31 mouse cellular contexts compared by ENCODE assay signal in the genomic region with DNA sequence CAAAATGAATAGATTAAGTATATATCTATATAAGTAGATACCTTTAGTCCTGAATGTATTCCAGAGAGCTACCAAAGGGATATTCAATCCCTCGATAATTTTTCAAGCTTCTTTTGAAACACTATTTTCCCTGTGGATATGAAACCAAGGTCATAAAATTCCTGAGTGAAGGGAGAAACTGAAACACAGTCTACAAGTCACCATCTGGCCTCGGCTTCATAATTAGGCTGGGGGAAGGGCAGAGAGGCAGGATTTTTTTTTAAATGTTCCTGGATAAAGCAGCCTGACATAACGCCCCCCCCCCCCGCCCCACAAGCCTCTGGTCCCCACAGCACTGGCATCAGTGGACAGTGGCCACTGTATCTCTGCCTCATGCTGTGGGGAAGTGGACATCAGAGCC.
DNase-seq lines count a peak whose midpoint lies in the region; ATAC-seq and TF ChIP-seq lines count a peak whose summit lies in the region.
"Had no signal": no experiment of that assay in that cellular context is flagged by ENCODE, and none has a peak within 500 bp of the region (broad histone marks: within the 10 kb centered on the region; RNA-seq: fewer than 3 reads in every experiment).

No protein-coding gene starts in this region.

- no peaks in the 10 kb centered on the region for H3K9me3 ChIP-seq in CH12.LX (replicated peaks; ENCODE audit: low read length)
- H3K9me3 ChIP-seq in liver, embryonic 12.5 days (replicated peaks): no peaks in the 10 kb centered on the region
- H3K9me3 ChIP-seq: embryonic facial prominence, embryonic 12.5 days; forebrain, embryonic 10.5 days; forebrain, embryonic 15.5 days; hindbrain, embryonic 10.5 days; hindbrain, embryonic 15.5 days; lung, embryonic 15.5 days; neural tube, embryonic 12.5 days had no signal

- no peak for TF ChIP-seq POLR2A in CH12.LX (IDR thresholded peaks at IDR 0.05; ENCODE audit: low read depth, low read length)
- TF ChIP-seq POLR2A in myocyte (IDR thresholded peaks at IDR 0.05; ENCODE audit: insufficient read length, low read depth): no peak
- TF ChIP-seq POLR2A in cerebellum, adult 2 months (IDR thresholded peaks at IDR 0.05; ENCODE audit: borderline replicate concordance, insufficient read depth, low read length): no peak

- H3K79me2 ChIP-seq in CH12.LX (replicated peaks; ENCODE audit: control insufficient read depth, extremely low read depth, insufficient read depth, poor library complexity, severe bottlenecking): no peaks in the 10 kb centered on the region
- H3K79me2 ChIP-seq in myocyte (ENCODE audit: control insufficient read depth, insufficient read depth): no peaks in the 10 kb centered on the region

- H3K4me1 ChIP-seq in CH12.LX (ENCODE audit: control insufficient read depth in 1 of 2, insufficient read depth in 2 of 2): peaks cover 3 to 62% of the 10 kb centered on the region in 2 experiments; a peak in 3 of 4 replicates
- H3K4me1 ChIP-seq in liver, embryonic 12.5 days: no peaks in the 10 kb centered on the region
- H3K4me1 ChIP-seq in cerebellum, adult 2 months (ENCODE audit: control insufficient read depth, insufficient read depth, low read length): no peaks in the 10 kb centered on the region
- H3K4me1 ChIP-seq: forebrain, embryonic 15.5 days; hindbrain, embryonic 15.5 days; lung, embryonic 15.5 days; neural tube, embryonic 12.5 days had no signal

- H3K27me3 ChIP-seq in CH12.LX (replicated peaks): no peaks in the 10 kb centered on the region
- no peaks in the 10 kb centered on the region for H3K27me3 ChIP-seq in myocyte (ENCODE audit: control insufficient read depth, insufficient read depth, insufficient read length)
- H3K27me3 ChIP-seq in liver, embryonic 12.5 days (replicated peaks): no peaks in the 10 kb centered on the region
- H3K27me3 ChIP-seq in cerebellum, adult 2 months (ENCODE audit: control insufficient read depth, insufficient read depth, low read length): no peaks in the 10 kb centered on the region; the same call in 1 of the 2 replicates
- H3K27me3 ChIP-seq: embryonic facial prominence, embryonic 12.5 days; forebrain, embryonic 15.5 days; hindbrain, embryonic 15.5 days; lung, embryonic 15.5 days; neural tube, embryonic 12.5 days had no signal

- dilution Hi-C loops in CH12.LX (cut with MboI; ENCODE audit: extremely low pct_ligation_motif_present, extremely low pct_unique_long_range_greater_than_20kb, low sequenced_read_pairs): no loop called here

- 45% methylated on average over 4 of the region's 4 CpGs for WGBS in liver, embryonic 12.5 days (ENCODE audit: insufficient replicate concordance)
- 30% methylated on average over 4 of the region's 4 CpGs for WGBS in cerebellum, adult 2 months

- H3K4me2 ChIP-seq in CH12.LX (ENCODE audit: insufficient read depth, low read depth, poor library complexity, severe bottlenecking): peak overlapping the region; percentile 57
- H3K4me2 ChIP-seq in myocyte (ENCODE audit: low read depth): peak overlapping the region; percentile 53
- no peak overlapping the region for H3K4me2 ChIP-seq in liver, embryonic 12.5 days
- H3K4me2 ChIP-seq: embryonic facial prominence, embryonic 12.5 days; forebrain, embryonic 15.5 days; hindbrain, embryonic 15.5 days; lung, embryonic 15.5 days; midbrain, embryonic 11.5 days; neural tube, embryonic 12.5 days had no signal

- H3K9ac ChIP-seq in CH12.LX (ENCODE audit: insufficient read depth, low read depth): no peak overlapping the region
- no peak overlapping the region for H3K9ac ChIP-seq in liver, embryonic 12.5 days
- H3K9ac ChIP-seq: embryonic facial prominence, embryonic 12.5 days; forebrain, embryonic 15.5 days; hindbrain, embryonic 15.5 days; lung, embryonic 15.5 days; neural tube, embryonic 12.5 days had no signal

- no peak overlapping the region for H3ac ChIP-seq in myocyte (ENCODE audit: control insufficient read depth, insufficient read length)

- no peak for DNase-seq in frontal cortex, postnatal 10 days (ENCODE audit: low spot score in 2 of 2)
- DNase-seq in CH12.LX (ENCODE audit: extremely low read depth): no peak
- peak; percentile 40 for DNase-seq in forelimb bud, embryonic 11.5 days (ENCODE audit: low read depth, low spot score)
- DNase-seq in cerebellum, adult 2 months: no peak
- DNase-seq: cerebellum, adult 9-10 months; cerebellum, postnatal 36 days; gastrocnemius, postnatal 10 days; heart, postnatal 14 days; kidney, adult 18-20 months; kidney, postnatal 14 days; lung, postnatal 36 days; right cerebral cortex, postnatal 4 days; thymus, adult 18-20 months; thymus, postnatal 25 days had no signal

- no peak for TF ChIP-seq RAD21 in CH12.LX (IDR thresholded peaks at IDR 0.05; ENCODE audit: low read depth, low read length)

- H3K36me3 ChIP-seq in CH12.LX (replicated peaks in 1 of 2; ENCODE audit: control insufficient read depth in 1 of 2, insufficient read depth in 1 of 2, low read length in 1 of 2) (no peaks in the 10 kb centered on the region), myocyte (ENCODE audit: control insufficient read depth, insufficient read depth) (no peaks in the 10 kb centered on the region)
- no peaks in the 10 kb centered on the region for H3K36me3 ChIP-seq in liver, embryonic 12.5 days
- H3K36me3 ChIP-seq: embryonic facial prominence, embryonic 12.5 days; forebrain, embryonic 10.5 days; forebrain, embryonic 15.5 days; hindbrain, embryonic 10.5 days; hindbrain, embryonic 15.5 days; lung, embryonic 15.5 days; neural tube, embryonic 12.5 days had no signal

- no peak for TF ChIP-seq EP300 in CH12.LX (IDR thresholded peaks at IDR 0.05; ENCODE audit: low read length)

- in situ Hi-C loops in CH12.LX (cut with MboI; ENCODE audit: low pct_ligation_motif_present, low pct_unique_long_range_greater_than_20kb, low sequenced_read_pairs): no loop called here

- 0 out of 2 replicates have a peak, but pooled peaks have one; percentile 16 for ATAC-seq in frontal cortex, adult (ENCODE audit: low TSS enrichment)
- ATAC-seq in liver, embryonic 12.5 days: no peak
- ATAC-seq: CD4-positive, CD25-positive, alpha-beta regulatory T cell, adult 4 months; forebrain, embryonic 15.5 days; inflammation-experienced regulatory T-cells, adult 6 months; midbrain, embryonic 16.5 days had no signal

- no peak for TF ChIP-seq CTCF in CH12.LX (conservative IDR thresholded peaks at IDR 0.05 in 1 of 2, IDR thresholded peaks at IDR 0.05 in 1 of 2; ENCODE audit: low read depth in 2 of 2, low read length in 2 of 2)
- TF ChIP-seq CTCF in cerebellum, adult 2 months (IDR thresholded peaks at IDR 0.05; ENCODE audit: borderline replicate concordance, insufficient read depth, low read depth, low read length): no peak

- H3K4me3 ChIP-seq in CH12.LX (replicated peaks in 1 of 3; ENCODE audit: low read depth in 2 of 3, low read length in 2 of 3, poor library complexity in 1 of 3) (no peak overlapping the region), myocyte (no peak overlapping the region)
- no peak overlapping the region for H3K4me3 ChIP-seq in liver, embryonic 12.5 days
- no peak overlapping the region for H3K4me3 ChIP-seq in cerebellum, adult 2 months (replicated peaks; ENCODE audit: insufficient read depth, low read depth, low read length)
- H3K4me3 ChIP-seq: embryonic facial prominence, embryonic 12.5 days; forebrain, embryonic 10.5 days; forebrain, embryonic 15.5 days; hindbrain, embryonic 10.5 days; hindbrain, embryonic 15.5 days; layer of hippocampus, adult 2 months; left cerebral cortex, adult 2 months; lung, embryonic 15.5 days; neural tube, embryonic 12.5 days had no signal

- H3K27ac ChIP-seq in CH12.LX (ENCODE audit: insufficient read depth, low read depth): no peak overlapping the region
- H3K27ac ChIP-seq in liver, embryonic 12.5 days: no peak overlapping the region
- H3K27ac ChIP-seq in cerebellum, adult 2 months (ENCODE audit: insufficient read depth, low read length): no peak overlapping the region
- H3K27ac ChIP-seq: embryonic facial prominence, embryonic 12.5 days; forebrain, embryonic 10.5 days; forebrain, embryonic 15.5 days; hindbrain, embryonic 10.5 days; hindbrain, embryonic 15.5 days; layer of hippocampus, adult 2 months; left cerebral cortex, adult 2 months; lung, embryonic 15.5 days; neural tube, embryonic 12.5 days; stomach, postnatal 0 days had no signal

TF ChIP-seq in CH12.LX, 34 proteins besides CTCF, POLR2A, EP300 and RAD21 (continues in another document):
- TF ChIP-seq TBP (conservative IDR thresholded peaks at IDR 0.05; ENCODE audit: low read depth, low read length): no peak
- no peak for TF ChIP-seq MEF2A (IDR thresholded peaks at IDR 0.05; ENCODE audit: borderline replicate concordance, low read depth, low read length)
- TF ChIP-seq ZMIZ1 (IDR thresholded peaks at IDR 0.05; ENCODE audit: low read depth, low read length): no peak
- TF ChIP-seq UBTF (IDR thresholded peaks at IDR 0.05; ENCODE audit: low read depth, low read length): no peak
- TF ChIP-seq NELFE (IDR thresholded peaks at IDR 0.05; ENCODE audit: low read depth, low read length): no peak
- TF ChIP-seq TCF12 (IDR thresholded peaks at IDR 0.05; ENCODE audit: low read depth, low read length): no peak
- TF ChIP-seq JUND (conservative IDR thresholded peaks at IDR 0.05; ENCODE audit: low read depth, low read length): no peak
- TF ChIP-seq USF1 (IDR thresholded peaks at IDR 0.05; ENCODE audit: low read depth, low read length): no peak
- no peak for TF ChIP-seq JUN (IDR thresholded peaks at IDR 0.05; ENCODE audit: insufficient read depth, low read depth, low read length)
- TF ChIP-seq ZKSCAN1 (IDR thresholded peaks at IDR 0.05; ENCODE audit: borderline replicate concordance, low read depth, low read length): no peak
- TF ChIP-seq E2F4 (IDR thresholded peaks at IDR 0.05; ENCODE audit: insufficient replicate concordance, low read depth, low read length): no peak

TF ChIP-seq in myocyte, 11 proteins besides CTCF, POLR2A, EP300 and RAD21:
- TF ChIP-seq MYOG (IDR thresholded peaks at IDR 0.05; ENCODE audit: control insufficient read depth in 1 of 3, insufficient read depth in 1 of 3, insufficient read length in 2 of 3, low read depth in 2 of 3) (no peak), MAX (IDR thresholded peaks at IDR 0.05; ENCODE audit: low read depth) (no peak), SRF (IDR thresholded peaks at IDR 0.05; ENCODE audit: control insufficient read depth, insufficient read length, low read depth) (no peak), USF1 (IDR thresholded peaks at IDR 0.05; ENCODE audit: low read depth) (no peak), E2F4 (IDR thresholded peaks at IDR 0.05; ENCODE audit: insufficient read depth) (no peak)
TF ChIP-seq in myocyte: peak in this region for 0.
